Mouse (Mus musculus): ENCODE results near the gene Pomgnt2. TPM values are rescaled to one million over a fixed set of nuclear protein-coding genes. Genes with fewer than 3 reads are reported as not detected.

Pomgnt2 gene
- polyA plus RNA-seq, 1 experiment from 2014 or later = 29.4 TPM

DNA sequence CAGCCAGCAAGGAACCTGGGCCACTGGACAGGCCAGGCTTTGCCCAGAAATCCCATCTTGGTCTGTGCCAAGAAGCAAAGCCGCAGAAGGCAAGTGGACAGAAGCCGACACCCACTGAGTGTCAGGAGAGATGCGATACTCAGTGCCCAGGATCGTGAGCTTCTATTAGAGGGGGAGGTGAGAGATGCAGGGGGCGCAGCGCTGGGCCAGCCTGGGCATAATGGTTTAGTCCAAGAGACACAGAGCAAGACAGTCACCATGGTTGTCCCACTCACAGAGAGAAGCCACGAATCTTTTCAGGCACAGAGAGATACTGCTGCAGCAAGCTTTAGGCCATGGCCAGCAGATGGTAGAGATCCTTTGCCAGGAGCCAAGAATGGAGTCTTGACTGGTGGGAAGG lies 32.0 kb downstream of the Pomgnt2 start:
- Histone ChIP-seq H3K4me3 (replicated peaks; ENCODE audit: low read length) (no peak overlapping the region), H3K9ac (no peak overlapping the region), H3K36me3 (replicated peaks; ENCODE audit: control insufficient read depth, insufficient read depth) (no peaks in the 10 kb centered on the region), H3K4me1 (replicated peaks; ENCODE audit: control insufficient read depth, insufficient read depth, low read length) (no peaks in the 10 kb centered on the region), H3K9me3 (ENCODE audit: control insufficient read depth, low read length) (no peaks in the 10 kb centered on the region), H3K27ac (no peak overlapping the region), H3K27me3 (ENCODE audit: control insufficient read depth, insufficient read depth, low read length) (no peaks in the 10 kb centered on the region), H3K4me2 (replicated peaks) (no peak overlapping the region)
- WGBS = 93% methylated on average over 7 of the region's 7 CpGs
- DNase-seq (ENCODE audit: low spot score) = no peak
- no peak for ATAC-seq (ENCODE audit: low FRiP score)

DNA sequence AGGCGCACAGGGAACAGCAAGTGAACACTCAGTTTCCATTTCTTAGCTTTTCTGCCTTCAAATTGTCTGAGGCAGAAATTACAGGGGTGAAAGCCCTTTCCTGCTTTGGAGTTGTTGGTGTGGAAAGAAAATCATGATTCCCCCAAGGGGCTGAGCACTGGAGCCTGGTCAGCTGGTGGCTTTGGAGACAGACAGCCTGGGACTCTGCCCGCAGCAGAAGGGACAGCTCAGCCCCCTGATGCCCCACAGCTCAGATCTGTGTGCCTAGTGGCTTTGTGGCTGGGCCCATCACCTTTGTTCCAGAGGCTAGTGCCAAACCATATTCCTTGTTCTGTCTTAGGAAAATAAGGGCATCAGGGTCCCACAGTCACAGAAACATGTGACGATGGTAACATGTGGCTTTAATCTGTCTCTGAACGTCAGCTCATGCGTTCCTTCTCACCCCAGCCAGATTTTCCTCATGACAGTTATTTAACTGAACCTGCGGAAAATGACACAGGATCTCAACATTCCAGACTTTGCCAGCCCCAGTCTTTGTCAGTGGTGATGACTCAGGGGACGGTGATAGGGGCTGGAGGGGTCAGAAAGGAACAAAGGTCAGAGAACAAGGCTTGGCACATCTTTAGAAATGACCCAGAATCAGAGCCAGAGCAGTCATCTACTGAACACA lies 36.8 kb downstream of the Pomgnt2 start:
- no peak overlapping the region for H3K9ac ChIP-seq
- no peak overlapping the region for H3K4me2 ChIP-seq (replicated peaks)
- no peaks in the 10 kb centered on the region for H3K27me3 ChIP-seq (ENCODE audit: control insufficient read depth, insufficient read depth, low read length)
- ATAC-seq (ENCODE audit: low FRiP score) (no peak), DNase-seq (ENCODE audit: low spot score) (no peak)
- 52% methylated on average over 7 of the region's 7 CpGs for WGBS
- no peak overlapping the region for H3K27ac ChIP-seq
- H3K4me3 ChIP-seq (replicated peaks; ENCODE audit: low read length) = no peak overlapping the region
- no peaks in the 10 kb centered on the region for H3K36me3 ChIP-seq (replicated peaks; ENCODE audit: control insufficient read depth, insufficient read depth)
- H3K9me3 ChIP-seq (ENCODE audit: control insufficient read depth, low read length) = no peaks in the 10 kb centered on the region
- no peaks in the 10 kb centered on the region for H3K4me1 ChIP-seq (replicated peaks; ENCODE audit: control insufficient read depth, insufficient read depth, low read length)

GRCm38 (mm10) chr9:121952596-121952995 lies 44.3 kb downstream of the Pomgnt2 start:
- WGBS = 92% methylated on average over 6 of the region's 6 CpGs
- ATAC-seq (ENCODE audit: low FRiP score) (no peak), DNase-seq (ENCODE audit: low spot score) (no peak)
- Histone ChIP-seq H3K4me1 (replicated peaks; ENCODE audit: control insufficient read depth, insufficient read depth, low read length) (peaks cover 12% of the 10 kb centered on the region), H3K4me2 (replicated peaks) (no peak overlapping the region), H3K4me3 (replicated peaks; ENCODE audit: low read length) (no peak overlapping the region), H3K9me3 (ENCODE audit: control insufficient read depth, low read length) (no peaks in the 10 kb centered on the region), H3K27ac (no peak overlapping the region), H3K9ac (no peak overlapping the region), H3K36me3 (replicated peaks; ENCODE audit: control insufficient read depth, insufficient read depth) (no peaks in the 10 kb centered on the region), H3K27me3 (ENCODE audit: control insufficient read depth, insufficient read depth, low read length) (no peaks in the 10 kb centered on the region)

GRCm38 (mm10) chr9:121951114-121951423 lies 45.8 kb downstream of the Pomgnt2 start:
- peak overlapping the region; percentile 21; the same call in 1 of the 2 replicates for H3K9ac ChIP-seq
- H3K36me3 ChIP-seq (replicated peaks; ENCODE audit: control insufficient read depth, insufficient read depth) = no peaks in the 10 kb centered on the region
- H3K4me3 ChIP-seq (replicated peaks; ENCODE audit: low read length) = peak overlapping the region; percentile 17
- H3K27me3 ChIP-seq (ENCODE audit: control insufficient read depth, insufficient read depth, low read length) = no peaks in the 10 kb centered on the region
- H3K9me3 ChIP-seq (ENCODE audit: control insufficient read depth, low read length) = no peaks in the 10 kb centered on the region
- peaks cover 12% of the 10 kb centered on the region for H3K4me1 ChIP-seq (replicated peaks; ENCODE audit: control insufficient read depth, insufficient read depth, low read length)
- peak overlapping the region; percentile 38; the same call in 1 of the 2 replicates for H3K27ac ChIP-seq
- DNase-seq (ENCODE audit: low spot score) (no peak), ATAC-seq (ENCODE audit: low FRiP score) (no peak)
- 36% methylated on average over 4 of the region's 4 CpGs for WGBS
- H3K4me2 ChIP-seq (replicated peaks) = peak overlapping the region; percentile 47

GRCm38 (mm10) chr9:121950418-121951113 lies 46.3 kb downstream of the Pomgnt2 start, which contains the start of gene Fam198a:
TSS of gene Fam198a (plus strand) at chr9:121950988.
- DNase-seq (ENCODE audit: low spot score) (peak; percentile 77), ATAC-seq (ENCODE audit: low FRiP score) (peak; percentile 88)
- H3K4me2 ChIP-seq (replicated peaks) = peak within 1 kb of the TSS; percentile 47
- WGBS = 8% methylated on average over 14 of the region's 14 CpGs
- H3K9me3 ChIP-seq (ENCODE audit: control insufficient read depth, low read length) = no peaks in the 10 kb centered on the region
- no peaks in the 10 kb centered on the region for H3K27me3 ChIP-seq (ENCODE audit: control insufficient read depth, insufficient read depth, low read length)
- peaks cover 12% of the 10 kb centered on the region for H3K4me1 ChIP-seq (replicated peaks; ENCODE audit: control insufficient read depth, insufficient read depth, low read length)
- peak within 1 kb of the TSS; percentile 21; the same call in 1 of the 2 replicates for H3K9ac ChIP-seq
- no peaks in the 10 kb centered on the region for H3K36me3 ChIP-seq (replicated peaks; ENCODE audit: control insufficient read depth, insufficient read depth)
- peak within 1 kb of the TSS; percentile 17 for H3K4me3 ChIP-seq (replicated peaks; ENCODE audit: low read length)
- H3K27ac ChIP-seq = peak within 1 kb of the TSS; percentile 62

DNA sequence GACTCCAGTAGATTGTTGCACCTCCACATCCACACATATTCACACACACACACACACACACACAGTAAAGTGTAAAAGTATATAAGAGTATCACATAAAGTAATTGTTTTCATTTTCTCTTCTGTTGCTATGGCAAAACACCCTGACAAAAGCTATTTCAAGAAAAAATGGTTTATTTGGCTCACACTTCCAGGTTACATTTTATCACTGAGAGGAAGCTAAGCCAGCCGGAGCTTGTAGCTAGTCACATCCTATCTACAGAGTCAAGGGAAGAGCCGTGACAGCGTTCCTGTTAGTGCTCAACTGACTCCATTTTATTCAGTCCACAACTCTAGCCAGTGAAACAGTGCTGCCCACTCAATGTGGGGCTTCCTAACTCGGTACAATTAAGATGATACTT lies 48.5 kb downstream of the Pomgnt2 start:
- H3K4me3 ChIP-seq (replicated peaks; ENCODE audit: low read length) = no peak overlapping the region
- H3K27me3 ChIP-seq (ENCODE audit: control insufficient read depth, insufficient read depth, low read length) = no peaks in the 10 kb centered on the region
- H3K9me3 ChIP-seq (ENCODE audit: control insufficient read depth, low read length) = no peaks in the 10 kb centered on the region
- ATAC-seq (ENCODE audit: low FRiP score) (no peak), DNase-seq (ENCODE audit: low spot score) (no peak)
- H3K27ac ChIP-seq = no peak overlapping the region
- H3K4me1 ChIP-seq (replicated peaks; ENCODE audit: control insufficient read depth, insufficient read depth, low read length) = peaks cover 12% of the 10 kb centered on the region
- 83% methylated on average over 4 of the region's 4 CpGs for WGBS
- no peaks in the 10 kb centered on the region for H3K36me3 ChIP-seq (replicated peaks; ENCODE audit: control insufficient read depth, insufficient read depth)
- H3K4me2 ChIP-seq (replicated peaks) = no peak overlapping the region
- H3K9ac ChIP-seq = no peak overlapping the region

DNA sequence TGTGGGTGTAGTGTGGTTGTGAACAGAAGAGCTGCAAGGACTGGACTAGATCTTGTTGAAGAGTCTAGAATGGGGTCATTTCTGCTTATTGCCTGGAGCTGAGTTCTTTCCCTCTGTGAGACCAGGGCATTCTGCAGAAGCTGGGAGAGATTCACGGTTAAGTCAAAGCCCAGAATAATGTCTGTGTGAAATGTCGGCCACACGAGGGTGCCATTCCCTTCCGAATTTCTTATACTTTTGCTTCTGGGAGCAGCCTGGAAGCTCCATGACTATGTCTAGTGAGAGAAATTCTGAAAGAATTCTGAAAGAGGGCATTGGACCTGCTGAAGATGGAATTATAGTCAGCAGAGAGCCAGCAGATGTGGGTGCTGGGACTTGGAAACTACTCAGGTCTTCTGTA lies 49.1 kb downstream of the Pomgnt2 start:
- Histone ChIP-seq H3K9me3 (ENCODE audit: control insufficient read depth, low read length) (no peaks in the 10 kb centered on the region), H3K4me3 (replicated peaks; ENCODE audit: low read length) (no peak overlapping the region), H3K4me1 (replicated peaks; ENCODE audit: control insufficient read depth, insufficient read depth, low read length) (peaks cover 12% of the 10 kb centered on the region), H3K9ac (no peak overlapping the region), H3K27me3 (ENCODE audit: control insufficient read depth, insufficient read depth, low read length) (no peaks in the 10 kb centered on the region), H3K27ac (no peak overlapping the region), H3K4me2 (replicated peaks) (no peak overlapping the region), H3K36me3 (replicated peaks; ENCODE audit: control insufficient read depth, insufficient read depth) (no peaks in the 10 kb centered on the region)
- ATAC-seq (ENCODE audit: low FRiP score) (no peak), DNase-seq (ENCODE audit: low spot score) (peak; percentile 83)
- WGBS = 5% methylated on average over 4 of the region's 4 CpGs

- H3K9ac ChIP-seq = no peak overlapping the region
- no peaks in the 10 kb centered on the region for H3K9me3 ChIP-seq (ENCODE audit: control insufficient read depth, low read length)
- no peak for DNase-seq (ENCODE audit: low spot score)
- H3K27me3 ChIP-seq (ENCODE audit: control insufficient read depth, insufficient read depth, low read length) = no peaks in the 10 kb centered on the region
- WGBS = 83% methylated on average over 3 of the region's 3 CpGs
- no peaks in the 10 kb centered on the region for H3K4me1 ChIP-seq (replicated peaks; ENCODE audit: control insufficient read depth, insufficient read depth, low read length)
- no peak overlapping the region for H3K27ac ChIP-seq
- H3K4me3 ChIP-seq (replicated peaks; ENCODE audit: low read length) = no peak overlapping the region
- H3K36me3 ChIP-seq (replicated peaks; ENCODE audit: control insufficient read depth, insufficient read depth) = no peaks in the 10 kb centered on the region
- no peak overlapping the region for H3K4me2 ChIP-seq (replicated peaks)
- ATAC-seq (ENCODE audit: low FRiP score) = no peak
Observed at GRCm38 (mm10) chr9:121943628-121944027, 53.3 kb downstream of the Pomgnt2 start.

DNA sequence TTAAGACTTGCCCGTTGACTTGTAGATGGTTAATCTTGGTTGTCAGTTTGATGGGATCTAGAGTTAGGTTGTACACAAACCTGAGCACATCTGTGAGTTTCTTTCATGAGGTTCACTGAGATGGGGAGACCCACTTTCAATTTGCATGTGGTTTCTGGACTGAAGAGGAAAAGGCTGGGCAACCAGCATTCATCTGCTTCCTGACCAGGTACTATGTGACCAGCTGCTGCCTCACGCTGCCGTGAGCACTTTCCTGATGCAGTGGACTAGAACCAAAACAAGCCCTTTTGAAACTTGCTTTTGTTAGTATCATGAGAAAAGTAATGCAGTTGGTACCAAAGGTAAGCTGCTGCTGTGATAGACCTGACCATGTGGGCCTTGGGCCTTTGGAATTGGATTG lies 53.9 kb downstream of the Pomgnt2 start:
- ATAC-seq (ENCODE audit: low FRiP score) (no peak), DNase-seq (ENCODE audit: low spot score) (no peak)
- WGBS = 91% methylated on average over 3 of the region's 3 CpGs
- H3K4me1 ChIP-seq (replicated peaks; ENCODE audit: control insufficient read depth, insufficient read depth, low read length) = no peaks in the 10 kb centered on the region
- no peak overlapping the region for H3K4me2 ChIP-seq (replicated peaks)
- no peaks in the 10 kb centered on the region for H3K9me3 ChIP-seq (ENCODE audit: control insufficient read depth, low read length)
- H3K36me3 ChIP-seq (replicated peaks; ENCODE audit: control insufficient read depth, insufficient read depth) = no peaks in the 10 kb centered on the region
- no peaks in the 10 kb centered on the region for H3K27me3 ChIP-seq (ENCODE audit: control insufficient read depth, insufficient read depth, low read length)
- no peak overlapping the region for H3K27ac ChIP-seq
- no peak overlapping the region for H3K4me3 ChIP-seq (replicated peaks; ENCODE audit: low read length)
- no peak overlapping the region for H3K9ac ChIP-seq

Data from hindbrain, embryonic 14.5 days (tissue).